Mouse (Mus musculus): ENCODE data around the gene Coil. TPM values are rescaled to one million over a fixed set of nuclear protein-coding genes. Genes with fewer than 3 reads are reported as not detected.
A peak's percentile ranks its signal among the peaks of the same experiment; 100 is the strongest.

The Coil gene
- polyA plus RNA-seq, 1 experiment from 2014 or later = 9.4 TPM

GRCm38 (mm10) chr11:89024181-89024881 is 54.3 kb downstream of the Coil start:
- ATAC-seq (replicated peaks; ENCODE audit: extremely low read depth, insufficient read depth, low FRiP score) = peak; percentile 23
- peaks cover 33% of the 10 kb centered on the region for H3K4me1 ChIP-seq (ENCODE audit: control insufficient read depth, insufficient read depth, low read length)
- peak overlapping the region; percentile 5; the same call in 1 of the 2 replicates for H3K4me2 ChIP-seq (ENCODE audit: low read depth, low read length)

GRCm38 (mm10) chr11:89025603-89026002 is 55.6 kb downstream of the Coil start:
- no peak overlapping the region for H3K4me3 ChIP-seq (ENCODE audit: low read length)
- H3K27me3 ChIP-seq (ENCODE audit: control insufficient read depth, insufficient read depth, low read length) = no peaks in the 10 kb centered on the region
- no peaks in the 10 kb centered on the region for H3K9me3 ChIP-seq (replicated peaks; ENCODE audit: control insufficient read depth, low read length)
- H3K4me1 ChIP-seq (ENCODE audit: control insufficient read depth, insufficient read depth, low read length) = peaks cover 34% of the 10 kb centered on the region
- H3K4me2 ChIP-seq (ENCODE audit: low read depth, low read length) = no peak overlapping the region
- ATAC-seq (replicated peaks; ENCODE audit: extremely low read depth, insufficient read depth, low FRiP score) = no peak
- 79% methylated on average over 3 of the region's 3 CpGs for WGBS
- H3K9ac ChIP-seq (ENCODE audit: low read length) = no peak overlapping the region
- no peak overlapping the region for H3K27ac ChIP-seq (ENCODE audit: low read length)
- no peaks in the 10 kb centered on the region for H3K36me3 ChIP-seq (ENCODE audit: control insufficient read depth, insufficient read depth)

More at GRCm38 (mm10) chr11:89024181-89024881, 54.3 kb downstream of the Coil start:
- 34% methylated on average over 11 of the region's 11 CpGs for WGBS
- Histone ChIP-seq H3K4me3 (ENCODE audit: low read length) (no peak overlapping the region), H3K27me3 (ENCODE audit: control insufficient read depth, insufficient read depth, low read length) (no peaks in the 10 kb centered on the region), H3K27ac (ENCODE audit: low read length) (peak overlapping the region; percentile 77), H3K9ac (ENCODE audit: low read length) (no peak overlapping the region), H3K36me3 (ENCODE audit: control insufficient read depth, insufficient read depth) (peaks cover 2% of the 10 kb centered on the region; the same call in 1 of the 2 replicates), H3K9me3 (replicated peaks; ENCODE audit: control insufficient read depth, low read length) (no peaks in the 10 kb centered on the region)

GRCm38 (mm10) chr11:89026117-89026516 is 56.1 kb downstream of the Coil start:
- H3K9ac ChIP-seq (ENCODE audit: low read length) = no peak overlapping the region
- H3K27ac ChIP-seq (ENCODE audit: low read length) = no peak overlapping the region
- ATAC-seq (replicated peaks; ENCODE audit: extremely low read depth, insufficient read depth, low FRiP score) = no peak
- no peak overlapping the region for H3K4me2 ChIP-seq (ENCODE audit: low read depth, low read length)
- peaks cover 34% of the 10 kb centered on the region for H3K4me1 ChIP-seq (ENCODE audit: control insufficient read depth, insufficient read depth, low read length)
- H3K9me3 ChIP-seq (replicated peaks; ENCODE audit: control insufficient read depth, low read length) = no peaks in the 10 kb centered on the region
- no peak overlapping the region for H3K4me3 ChIP-seq (ENCODE audit: low read length)
- H3K27me3 ChIP-seq (ENCODE audit: control insufficient read depth, insufficient read depth, low read length) = no peaks in the 10 kb centered on the region
- H3K36me3 ChIP-seq (ENCODE audit: control insufficient read depth, insufficient read depth) = no peaks in the 10 kb centered on the region
- 92% methylated on average over 3 of the region's 3 CpGs for WGBS

- 68% methylated on average over 10 of the region's 10 CpGs for WGBS
- Histone ChIP-seq H3K4me3 (ENCODE audit: low read length) (no peak overlapping the region), H3K4me2 (ENCODE audit: low read depth, low read length) (no peak overlapping the region), H3K36me3 (ENCODE audit: control insufficient read depth, insufficient read depth) (no peaks in the 10 kb centered on the region), H3K27ac (ENCODE audit: low read length) (peak overlapping the region; percentile 23; the same call in 1 of the 2 replicates), H3K4me1 (ENCODE audit: control insufficient read depth, insufficient read depth, low read length) (peaks cover 22% of the 10 kb centered on the region), H3K27me3 (ENCODE audit: control insufficient read depth, insufficient read depth, low read length) (no peaks in the 10 kb centered on the region), H3K9ac (ENCODE audit: low read length) (no peak overlapping the region), H3K9me3 (replicated peaks; ENCODE audit: control insufficient read depth, low read length) (no peaks in the 10 kb centered on the region)
- no peak for ATAC-seq (replicated peaks; ENCODE audit: extremely low read depth, insufficient read depth, low FRiP score)
Observed at GRCm38 (mm10) chr11:89027955-89028361, 57.9 kb downstream of the Coil start.

GRCm38 (mm10) chr11:89028871-89029405 is 58.9 kb downstream of the Coil start:
- H3K9ac ChIP-seq (ENCODE audit: low read length) = no peak overlapping the region
- H3K4me2 ChIP-seq (ENCODE audit: low read depth, low read length) = 0 out of 2 replicates have a peak overlapping the region, but pooled peaks have one; percentile 6
- peak overlapping the region; percentile 60 for H3K27ac ChIP-seq (ENCODE audit: low read length)
- H3K4me1 ChIP-seq (ENCODE audit: control insufficient read depth, insufficient read depth, low read length) = peaks cover 18% of the 10 kb centered on the region
- 16% methylated on average over 10 of the region's 10 CpGs for WGBS
- ATAC-seq (replicated peaks; ENCODE audit: extremely low read depth, insufficient read depth, low FRiP score) = peak; percentile 42; the same call in 1 of the 2 replicates
- no peaks in the 10 kb centered on the region for H3K9me3 ChIP-seq (replicated peaks; ENCODE audit: control insufficient read depth, low read length)
- no peaks in the 10 kb centered on the region for H3K27me3 ChIP-seq (ENCODE audit: control insufficient read depth, insufficient read depth, low read length)
- no peaks in the 10 kb centered on the region for H3K36me3 ChIP-seq (ENCODE audit: control insufficient read depth, insufficient read depth)
- H3K4me3 ChIP-seq (ENCODE audit: low read length) = no peak overlapping the region

GRCm38 (mm10) chr11:89030552-89030951 is 60.5 kb downstream of the Coil start:
- no peak overlapping the region for H3K4me3 ChIP-seq (ENCODE audit: low read length)
- H3K9me3 ChIP-seq (replicated peaks; ENCODE audit: control insufficient read depth, low read length) = no peaks in the 10 kb centered on the region
- H3K9ac ChIP-seq (ENCODE audit: low read length) = no peak overlapping the region
- no peaks in the 10 kb centered on the region for H3K27me3 ChIP-seq (ENCODE audit: control insufficient read depth, insufficient read depth, low read length)
- peaks cover 11% of the 10 kb centered on the region for H3K4me1 ChIP-seq (ENCODE audit: control insufficient read depth, insufficient read depth, low read length)
- no peaks in the 10 kb centered on the region for H3K36me3 ChIP-seq (ENCODE audit: control insufficient read depth, insufficient read depth)
- H3K27ac ChIP-seq (ENCODE audit: low read length) = no peak overlapping the region
- ATAC-seq (replicated peaks; ENCODE audit: extremely low read depth, insufficient read depth, low FRiP score) = no peak
- WGBS = 90% methylated on average over 6 of the region's 6 CpGs
- no peak overlapping the region for H3K4me2 ChIP-seq (ENCODE audit: low read depth, low read length)

GRCm38 (mm10) chr11:89031189-89031588 is 61.1 kb downstream of the Coil start:
- no peaks in the 10 kb centered on the region for H3K27me3 ChIP-seq (ENCODE audit: control insufficient read depth, insufficient read depth, low read length)
- no peaks in the 10 kb centered on the region for H3K9me3 ChIP-seq (replicated peaks; ENCODE audit: control insufficient read depth, low read length)
- no peak overlapping the region for H3K9ac ChIP-seq (ENCODE audit: low read length)
- WGBS = 67% methylated on average over 1 of the region's 1 CpGs
- ATAC-seq (replicated peaks; ENCODE audit: extremely low read depth, insufficient read depth, low FRiP score) = no peak
- H3K27ac ChIP-seq (ENCODE audit: low read length) = no peak overlapping the region
- no peak overlapping the region for H3K4me2 ChIP-seq (ENCODE audit: low read depth, low read length)
- no peaks in the 10 kb centered on the region for H3K36me3 ChIP-seq (ENCODE audit: control insufficient read depth, insufficient read depth)
- H3K4me3 ChIP-seq (ENCODE audit: low read length) = no peak overlapping the region
- peaks cover 11% of the 10 kb centered on the region for H3K4me1 ChIP-seq (ENCODE audit: control insufficient read depth, insufficient read depth, low read length)

- no peaks in the 10 kb centered on the region for H3K27me3 ChIP-seq (ENCODE audit: control insufficient read depth, insufficient read depth, low read length)
- H3K9ac ChIP-seq (ENCODE audit: low read length) = no peak overlapping the region
- H3K27ac ChIP-seq (ENCODE audit: low read length) = no peak overlapping the region
- H3K9me3 ChIP-seq (replicated peaks; ENCODE audit: control insufficient read depth, low read length) = no peaks in the 10 kb centered on the region
- H3K4me3 ChIP-seq (ENCODE audit: low read length) = no peak overlapping the region
- ATAC-seq (replicated peaks; ENCODE audit: extremely low read depth, insufficient read depth, low FRiP score) = no peak
- H3K36me3 ChIP-seq (ENCODE audit: control insufficient read depth, insufficient read depth) = peaks cover 9% of the 10 kb centered on the region
- no peaks in the 10 kb centered on the region for H3K4me1 ChIP-seq (ENCODE audit: control insufficient read depth, insufficient read depth, low read length)
- no peak overlapping the region for H3K4me2 ChIP-seq (ENCODE audit: low read depth, low read length)
Observed at GRCm38 (mm10) chr11:89034592-89034991, 64.5 kb downstream of the Coil start.

GRCm38 (mm10) chr11:89035552-89035951 is 65.5 kb downstream of the Coil start:
- H3K9me3 ChIP-seq (replicated peaks; ENCODE audit: control insufficient read depth, low read length) = no peaks in the 10 kb centered on the region
- H3K9ac ChIP-seq (ENCODE audit: low read length) = no peak overlapping the region
- WGBS = 66% methylated on average over 3 of the region's 3 CpGs
- ATAC-seq (replicated peaks; ENCODE audit: extremely low read depth, insufficient read depth, low FRiP score) = no peak
- no peaks in the 10 kb centered on the region for H3K27me3 ChIP-seq (ENCODE audit: control insufficient read depth, insufficient read depth, low read length)
- peaks cover 18% of the 10 kb centered on the region for H3K36me3 ChIP-seq (ENCODE audit: control insufficient read depth, insufficient read depth)
- H3K27ac ChIP-seq (ENCODE audit: low read length) = no peak overlapping the region
- no peak overlapping the region for H3K4me2 ChIP-seq (ENCODE audit: low read depth, low read length)
- no peaks in the 10 kb centered on the region for H3K4me1 ChIP-seq (ENCODE audit: control insufficient read depth, insufficient read depth, low read length)
- H3K4me3 ChIP-seq (ENCODE audit: low read length) = no peak overlapping the region
